ENCODE assay signal across 12 mouse cellular contexts in the genomic region with DNA sequence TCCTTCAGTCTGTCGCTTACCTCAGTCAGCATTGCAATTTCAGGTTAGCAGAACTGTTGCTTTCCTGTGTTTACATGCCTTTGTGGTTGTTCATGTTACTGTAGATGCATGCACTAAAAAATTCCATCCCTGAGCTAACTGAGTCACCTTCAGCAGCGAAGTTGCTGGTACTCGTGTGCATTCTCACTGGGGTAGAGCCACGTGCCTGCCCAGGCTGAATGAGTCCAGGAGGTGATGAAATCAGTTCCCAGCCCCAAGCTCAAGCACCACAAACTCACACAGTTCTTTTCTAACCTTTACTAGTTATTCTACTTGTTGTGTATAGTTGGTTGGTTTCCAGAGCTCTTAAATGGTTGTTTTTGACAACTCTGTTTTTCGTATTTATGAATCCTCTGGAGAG. TPM values are rescaled to one million over a fixed set of nuclear protein-coding genes. Genes with fewer than 3 reads are reported as not detected.
"Had no signal": no experiment of that assay in that cellular context is flagged by ENCODE, and none has a peak within 500 bp of the region (broad histone marks: within the 10 kb centered on the region; RNA-seq: fewer than 3 reads in every experiment).

No protein-coding gene starts in this region.

- ATAC-seq: liver, embryonic 12.5 days had no signal

- H3K9ac ChIP-seq: limb, embryonic 13.5 days; liver, embryonic 12.5 days; liver, embryonic 15.5 days; lung, embryonic 15.5 days; midbrain, embryonic 12.5 days; midbrain, embryonic 15.5 days; neural tube, embryonic 12.5 days; neural tube, embryonic 15.5 days had no signal

- H3K4me1 ChIP-seq: limb, embryonic 10.5 days; limb, embryonic 13.5 days; liver, embryonic 12.5 days; liver, embryonic 15.5 days; lung, embryonic 15.5 days; midbrain, embryonic 12.5 days; midbrain, embryonic 15.5 days; neural tube, embryonic 12.5 days; neural tube, embryonic 15.5 days had no signal

- H3K9me3 ChIP-seq: limb, embryonic 10.5 days; limb, embryonic 13.5 days; liver, embryonic 12.5 days; liver, embryonic 15.5 days; lung, embryonic 15.5 days; midbrain, embryonic 12.5 days; midbrain, embryonic 15.5 days; neural tube, embryonic 12.5 days; neural tube, embryonic 15.5 days had no signal

- H3K27me3 ChIP-seq: limb, embryonic 13.5 days; liver, embryonic 12.5 days; liver, embryonic 15.5 days; lung, embryonic 15.5 days; midbrain, embryonic 12.5 days; midbrain, embryonic 15.5 days; neural tube, embryonic 12.5 days; neural tube, embryonic 15.5 days had no signal

- H3K4me3 ChIP-seq: limb, embryonic 10.5 days; limb, embryonic 13.5 days; liver, embryonic 12.5 days; liver, embryonic 15.5 days; lung, embryonic 15.5 days; midbrain, embryonic 12.5 days; midbrain, embryonic 15.5 days; neural tube, embryonic 12.5 days; neural tube, embryonic 15.5 days had no signal

- H3K4me2 ChIP-seq: limb, embryonic 13.5 days; liver, embryonic 12.5 days; liver, embryonic 15.5 days; lung, embryonic 15.5 days; midbrain, embryonic 12.5 days; midbrain, embryonic 15.5 days; neural tube, embryonic 12.5 days; neural tube, embryonic 15.5 days had no signal

- H3K27ac ChIP-seq: limb, embryonic 10.5 days; limb, embryonic 13.5 days; liver, embryonic 12.5 days; liver, embryonic 15.5 days; lung, embryonic 15.5 days; macrophage; midbrain, embryonic 12.5 days; midbrain, embryonic 15.5 days; neural tube, embryonic 12.5 days; neural tube, embryonic 15.5 days; stomach, postnatal 0 days had no signal

- H3K36me3 ChIP-seq: limb, embryonic 10.5 days; limb, embryonic 13.5 days; liver, embryonic 12.5 days; liver, embryonic 15.5 days; lung, embryonic 15.5 days; midbrain, embryonic 12.5 days; midbrain, embryonic 15.5 days; neural tube, embryonic 12.5 days; neural tube, embryonic 15.5 days had no signal

RNA-seq across cellular contexts. Expression of a gene that starts 48.7 kb away (rescaled TPM):
- total RNA-seq: megakaryocyte, adult 5-6 weeks had no signal
- polyA plus RNA-seq: macrophage had no signal
